ENCODE assay signal across 8 mouse cellular contexts in genomic region chr11:85833761-85834385, GRCm38 (mm10). TPM values are rescaled to one million over a fixed set of nuclear protein-coding genes. Genes with fewer than 3 reads are reported as not detected.
DNase-seq lines count a peak whose midpoint lies in the region; ATAC-seq and TF ChIP-seq lines count a peak whose summit lies in the region.

No protein-coding gene starts in this region.

- peak overlapping the region; percentile 36; the same call in 1 of the 2 replicates for H3K27ac ChIP-seq in heart, embryonic 13.5 days (replicated peaks)
- no peak overlapping the region for H3K27ac ChIP-seq in neural tube, embryonic 14.5 days (ENCODE audit: low read depth, low read length)
- H3K27ac ChIP-seq in thymus, adult 2 months (ENCODE audit: control insufficient read depth, insufficient read depth, low read length): no peak overlapping the region

- H3K4me2 ChIP-seq in heart, embryonic 13.5 days: peak overlapping the region; percentile 88
- no peak overlapping the region for H3K4me2 ChIP-seq in neural tube, embryonic 14.5 days (ENCODE audit: low read depth, low read length)

- 0 out of 2 replicates have a peak, but pooled peaks have one; percentile 26 for TF ChIP-seq POLR2A in lung, adult 2 months (IDR thresholded peaks at IDR 0.05; ENCODE audit: borderline replicate concordance, extremely low read depth, low read depth, low read length)
- no peak for TF ChIP-seq POLR2A in thymus, adult 2 months (IDR thresholded peaks at IDR 0.05; ENCODE audit: control insufficient read depth, extremely low read depth, insufficient read depth, low read length, poor library complexity)

- 27% methylated on average over 11 of the region's 11 CpGs for WGBS in lung, adult 2 months
- 17% methylated on average over 11 of the region's 11 CpGs for WGBS in heart, embryonic 13.5 days
- WGBS in neural tube, embryonic 14.5 days: 3% methylated on average over 11 of the region's 11 CpGs
- 15% methylated on average over 11 of the region's 11 CpGs for WGBS in thymus, adult 2 months

- no peak for ATAC-seq in heart, embryonic 13.5 days (ENCODE audit: extremely low read depth, insufficient number of reproducible peaks, low FRiP score, low TSS enrichment)
- no peak for ATAC-seq in neural tube, embryonic 14.5 days (ENCODE audit: low read depth)

- TF ChIP-seq CTCF in lung, adult 2 months (IDR thresholded peaks at IDR 0.05; ENCODE audit: insufficient read depth, low read length): no peak
- TF ChIP-seq CTCF in thymus, adult 2 months (IDR thresholded peaks at IDR 0.05; ENCODE audit: borderline replicate concordance, control insufficient read depth, extremely low read depth, insufficient read depth, low read length, poor library complexity): no peak

- no peaks in the 10 kb centered on the region; the same call in 1 of the 2 replicates for H3K4me1 ChIP-seq in lung, adult 2 months (ENCODE audit: control insufficient read depth, insufficient read depth, low read length)
- peaks cover 58% of the 10 kb centered on the region for H3K4me1 ChIP-seq in heart, embryonic 13.5 days
- H3K4me1 ChIP-seq in neural tube, embryonic 14.5 days (ENCODE audit: control insufficient read depth, insufficient read depth, low read length): 0 out of 2 replicates have a peak, but pooled peaks cover 6% of the 10 kb centered on the region
- H3K4me1 ChIP-seq in thymus, adult 2 months (replicated peaks; ENCODE audit: control insufficient read depth, insufficient read depth, low read length): peaks cover 3% of the 10 kb centered on the region; the same call in 1 of the 2 replicates

- peak overlapping the region; percentile 71 for H3K4me3 ChIP-seq in lung, adult 2 months (replicated peaks; ENCODE audit: extremely low read depth, low read depth, low read length)
- H3K4me3 ChIP-seq in heart, embryonic 13.5 days: peak overlapping the region; percentile 73
- peak overlapping the region; percentile 29; the same call in 1 of the 2 replicates for H3K4me3 ChIP-seq in neural tube, embryonic 14.5 days (ENCODE audit: low read depth, low read length)
- no peak overlapping the region for H3K4me3 ChIP-seq in thymus, adult 2 months (ENCODE audit: control insufficient read depth, insufficient read depth, low read length)

- no peaks in the 10 kb centered on the region for H3K36me3 ChIP-seq in heart, embryonic 13.5 days
- H3K36me3 ChIP-seq in neural tube, embryonic 14.5 days (ENCODE audit: control insufficient read depth, insufficient read depth, low read length): no peaks in the 10 kb centered on the region
- H3K36me3 ChIP-seq in thymus, adult 2 months (ENCODE audit: control insufficient read depth, insufficient read depth, low read length): no peaks in the 10 kb centered on the region

- peak; percentile 42 for DNase-seq in lung, adult 2 months
- DNase-seq in lung, postnatal 36 days: no peak
- DNase-seq in kidney, postnatal 4 days: peak; percentile 49 to 61
- DNase-seq in thymus, adult 2 months: no peak
- DNase-seq in left cerebral cortex, adult 11 months (ENCODE audit: low spot score): no peak
- no peak for DNase-seq in gastrocnemius, postnatal 25 days

- H3K9me3 ChIP-seq in heart, embryonic 13.5 days: no peaks in the 10 kb centered on the region
- H3K9me3 ChIP-seq in neural tube, embryonic 14.5 days (ENCODE audit: control insufficient read depth, low read length): no peaks in the 10 kb centered on the region

- H3K9ac ChIP-seq in heart, embryonic 13.5 days: peak overlapping the region; percentile 90
- no peak overlapping the region for H3K9ac ChIP-seq in neural tube, embryonic 14.5 days (replicated peaks; ENCODE audit: low read depth, low read length)

- H3K27me3 ChIP-seq in heart, embryonic 13.5 days (replicated peaks): peaks cover 97% of the 10 kb centered on the region
- H3K27me3 ChIP-seq in neural tube, embryonic 14.5 days (ENCODE audit: control insufficient read depth, insufficient read depth, low read length): peaks cover 51% of the 10 kb centered on the region
- H3K27me3 ChIP-seq in thymus, adult 2 months (ENCODE audit: control insufficient read depth, insufficient read depth, low read length): peaks cover 50% of the 10 kb centered on the region

RNA-seq across cellular contexts. Expression of gene Tbx2, which starts 1.5 kb away (rescaled TPM):
- 257 and 302 TPM in 2 replicates for polyA plus RNA-seq in lung, adult 2 months (2012; rRNA removed)
- polyA plus RNA-seq in heart, embryonic 13.5 days (2015; fragmentation: Nextera tagmentation; extraction: Ambion mirVana): 2.0 and 2.9 TPM in 2 replicates
- 0.37 and 1.2 TPM in 2 replicates for polyA plus RNA-seq in neural tube, embryonic 14.5 days (2014; fragmentation: Nextera tagmentation; extraction: Ambion mirVana)
- polyA plus RNA-seq in thymus, adult 2 months (2012; rRNA removed): 2.7 and 3.5 TPM in 2 replicates
- total RNA-seq in gastrocnemius, postnatal 25 days (2021): 1 to 10 TPM; 2.7 to 3.6 TPM

RNA-seq across cellular contexts. Expression of gene Gm11444, which starts 16.3 kb away (rescaled TPM):
- polyA plus RNA-seq in lung, adult 2 months (2012; rRNA removed): not detected in 2 replicates
- not detected in 2 replicates for polyA plus RNA-seq in heart, embryonic 13.5 days (2015; fragmentation: Nextera tagmentation; extraction: Ambion mirVana)
- polyA plus RNA-seq in neural tube, embryonic 14.5 days (2014; fragmentation: Nextera tagmentation; extraction: Ambion mirVana): not detected in 2 replicates
- polyA plus RNA-seq in thymus, adult 2 months (2012; rRNA removed): not detected in 2 replicates
- not detected for total RNA-seq in gastrocnemius, postnatal 25 days (2021)

RNA-seq across cellular contexts. Expression of gene Tbx4, which starts 52.3 kb away (rescaled TPM):
- 79.5 and 80.4 TPM in 2 replicates for polyA plus RNA-seq in lung, adult 2 months (2012; rRNA removed)
- polyA plus RNA-seq in heart, embryonic 13.5 days (2015; fragmentation: Nextera tagmentation; extraction: Ambion mirVana): 2.5 and 3.2 TPM in 2 replicates
- 0.20 and 0.28 TPM in 2 replicates for polyA plus RNA-seq in neural tube, embryonic 14.5 days (2014; fragmentation: Nextera tagmentation; extraction: Ambion mirVana)
- polyA plus RNA-seq in thymus, adult 2 months (2012; rRNA removed): 0.06 and 0.08 TPM in 2 replicates
- total RNA-seq in gastrocnemius, postnatal 25 days (2021): 1 to 10 TPM; 1.2 to 1.4 TPM

Comparison
In these comparisons a context has a peak if more than half of its experiments do, and no peak if none do; other contexts are left out.
1. DNase-seq: peak in lung, adult 2 months (single experiment) and kidney, postnatal 4 days (2 of 2); none in lung, postnatal 36 days (single experiment), thymus, adult 2 months (single experiment), left cerebral cortex, adult 11 months (single experiment) and gastrocnemius, postnatal 25 days (single experiment).
2. RNA of gene Tbx2, which starts 1.5 kb away (polyA plus RNA-seq): 257 to 302 TPM in lung, adult 2 months; 2.7 to 3.5 TPM in thymus, adult 2 months, 2.0 to 2.9 TPM in heart, embryonic 13.5 days and 0.37 to 1.2 TPM in neural tube, embryonic 14.5 days; every median in the first group is over 10 times any median in the second.
3. RNA of gene Tbx4, which starts 52.3 kb away (polyA plus RNA-seq): 79.5 to 80.4 TPM in lung, adult 2 months; 2.5 to 3.2 TPM in heart, embryonic 13.5 days, 0.20 to 0.28 TPM in neural tube, embryonic 14.5 days and 0.06 to 0.08 TPM in thymus, adult 2 months; every median in the first group is over 10 times any median in the second.